Mouse (Mus musculus) embryonic facial prominence, embryonic 14.5 days (tissue): ENCODE measurements around the gene Ntf3. TPM values are rescaled to one million over a fixed set of nuclear protein-coding genes. Genes with fewer than 3 reads are reported as not detected.

Experiments
- ATAC-seq: fragments of 200-750 bp; cut with Nextera tagmentation; 2 replicates; pipeline ENCODE4 v1.8.0; 2017; ENCODE audit warnings: low read depth, moderate number of reproducible peaks, moderate TSS enrichment
- DNase-seq: peaks from one replicate; pipeline ENCODE4 v3.0.0-alpha.2; 2015; ENCODE audit warnings: low spot score
- H3K27ac ChIP-seq: fragments of 300-500 bp; sonication (generic); replicated peaks from 2 replicates; pipeline ENCODE4 v1.5.1; 2014; ENCODE audit warnings: low read depth, mild to moderate bottlenecking, low read length, moderate library complexity
- H3K27me3 ChIP-seq: fragments of 300-500 bp; sonication (generic); replicated peaks from 2 replicates; pipeline ENCODE4 v1.6.1; 2014; ENCODE audit warnings: low read length; ENCODE audit not compliant: control insufficient read depth, insufficient read depth
- H3K36me3 ChIP-seq: fragments of 300-500 bp; sonication (generic); 2 replicates; pipeline ENCODE4 v1.6.1; 2014; ENCODE audit warnings: low read length, mixed read lengths; ENCODE audit not compliant: control insufficient read depth, insufficient read depth
- H3K4me1 ChIP-seq: fragments of 300-500 bp; sonication (generic); 2 replicates; pipeline ENCODE4 v1.6.1; 2014; ENCODE audit warnings: antibody characterized with exemption, low read length; ENCODE audit not compliant: control insufficient read depth, insufficient read depth
- H3K4me2 ChIP-seq: fragments of 300-500 bp; sonication (generic); 2 replicates; pipeline ENCODE4 v1.6.1; 2014; ENCODE audit warnings: low read depth, mild to moderate bottlenecking, low read length, moderate library complexity, mixed read lengths
- H3K4me3 ChIP-seq: fragments of 300-500 bp; sonication (generic); 2 replicates; pipeline ENCODE4 v1.5.1; 2014; ENCODE audit warnings: low read depth, mild to moderate bottlenecking, low read length
- H3K9ac ChIP-seq: fragments of 300-500 bp; sonication (generic); 2 replicates; pipeline ENCODE4 v1.6.1; 2014; ENCODE audit warnings: low read depth, mild to moderate bottlenecking, low read length, moderate library complexity, mixed read lengths
- H3K9me3 ChIP-seq: fragments of 300-500 bp; sonication (generic); 2 replicates; pipeline ENCODE4 v1.6.1; 2016; ENCODE audit warnings: low read length; ENCODE audit not compliant: control insufficient read depth
- WGBS: fragments of 180-500 bp; shearing (Covaris S2); extraction: QIAGEN DNeasy Blood & Tissue Kit; methylation state at CpG from one replicate; pipeline ENCODE4 v1.1.7; 2014; 5-methylcytosine and 5-hydroxymethylcytosine counted together
- polyA plus RNA-seq: library from polyadenylated mRNA; unstranded; fragments of >200 nt; fragmentation: Nextera tagmentation; extraction: Ambion mirVana; gene quantifications from 2 replicates; pipeline ENCODE4 v1.2.1, GENCODE M21; 2014

The Ntf3 gene
- polyA plus RNA-seq, 1 experiment from 2014 or later = 10.9 TPM

DNA sequence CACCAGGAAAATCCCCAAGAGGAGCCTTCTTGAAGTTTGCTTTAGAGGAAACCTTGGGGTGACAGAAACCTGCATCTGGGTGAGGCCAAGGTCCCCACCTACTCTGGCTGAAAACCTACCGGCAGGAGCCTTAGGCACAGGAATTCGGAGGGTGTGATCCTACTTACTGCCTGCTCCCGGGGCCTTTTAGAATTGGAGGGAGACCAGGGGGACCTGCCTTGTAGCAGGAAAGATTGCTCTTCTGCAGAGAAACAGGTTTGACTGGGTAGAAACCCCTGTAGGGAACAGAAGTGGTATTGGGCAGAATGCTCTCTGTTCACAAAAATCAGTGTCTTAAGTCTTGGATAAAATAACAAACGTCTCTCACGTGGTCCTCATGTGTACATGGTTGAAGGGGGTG, 74.7 kb downstream of the Ntf3 start:
- Histone ChIP-seq H3K9ac (no peak overlapping the region), H3K36me3 (no peaks in the 10 kb centered on the region), H3K4me3 (no peak overlapping the region), H3K4me1 (peaks cover 11% of the 10 kb centered on the region), H3K4me2 (no peak overlapping the region), H3K27me3 (no peaks in the 10 kb centered on the region), H3K9me3 (no peaks in the 10 kb centered on the region), H3K27ac (no peak overlapping the region)
- DNase-seq (peak; percentile 70), ATAC-seq (peak; percentile 56)
- WGBS = 40% methylated on average over 5 of the region's 5 CpGs

DNA sequence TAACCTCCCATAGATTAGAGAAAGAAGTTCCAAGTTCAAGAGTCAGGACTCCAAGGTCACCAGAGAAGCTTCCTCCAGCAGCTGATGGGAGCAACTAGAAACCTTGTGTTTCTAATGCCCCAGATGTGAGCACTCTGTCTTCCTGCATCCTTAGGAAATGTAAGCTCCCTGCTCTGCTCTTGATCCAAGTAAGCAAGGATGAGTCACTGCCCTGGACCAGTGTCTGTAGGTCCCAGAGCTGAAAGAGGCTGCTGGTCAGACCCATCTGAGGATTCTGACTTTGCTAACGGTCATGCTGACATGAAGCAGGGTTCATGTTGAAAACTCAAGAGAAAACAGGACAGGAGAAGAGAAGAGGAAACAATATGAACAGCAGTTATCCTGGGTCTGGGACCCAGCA, 76.6 kb downstream of the Ntf3 start:
- no peak for ATAC-seq
- H3K9ac ChIP-seq = no peak overlapping the region
- H3K9me3 ChIP-seq = no peaks in the 10 kb centered on the region
- WGBS = 65% methylated on average over 1 of the region's 1 CpGs
- H3K27me3 ChIP-seq = no peaks in the 10 kb centered on the region
- DNase-seq = no peak
- H3K4me2 ChIP-seq = no peak overlapping the region
- H3K4me3 ChIP-seq = no peak overlapping the region
- H3K4me1 ChIP-seq = no peaks in the 10 kb centered on the region
- H3K36me3 ChIP-seq = no peaks in the 10 kb centered on the region
- no peak overlapping the region for H3K27ac ChIP-seq

DNA sequence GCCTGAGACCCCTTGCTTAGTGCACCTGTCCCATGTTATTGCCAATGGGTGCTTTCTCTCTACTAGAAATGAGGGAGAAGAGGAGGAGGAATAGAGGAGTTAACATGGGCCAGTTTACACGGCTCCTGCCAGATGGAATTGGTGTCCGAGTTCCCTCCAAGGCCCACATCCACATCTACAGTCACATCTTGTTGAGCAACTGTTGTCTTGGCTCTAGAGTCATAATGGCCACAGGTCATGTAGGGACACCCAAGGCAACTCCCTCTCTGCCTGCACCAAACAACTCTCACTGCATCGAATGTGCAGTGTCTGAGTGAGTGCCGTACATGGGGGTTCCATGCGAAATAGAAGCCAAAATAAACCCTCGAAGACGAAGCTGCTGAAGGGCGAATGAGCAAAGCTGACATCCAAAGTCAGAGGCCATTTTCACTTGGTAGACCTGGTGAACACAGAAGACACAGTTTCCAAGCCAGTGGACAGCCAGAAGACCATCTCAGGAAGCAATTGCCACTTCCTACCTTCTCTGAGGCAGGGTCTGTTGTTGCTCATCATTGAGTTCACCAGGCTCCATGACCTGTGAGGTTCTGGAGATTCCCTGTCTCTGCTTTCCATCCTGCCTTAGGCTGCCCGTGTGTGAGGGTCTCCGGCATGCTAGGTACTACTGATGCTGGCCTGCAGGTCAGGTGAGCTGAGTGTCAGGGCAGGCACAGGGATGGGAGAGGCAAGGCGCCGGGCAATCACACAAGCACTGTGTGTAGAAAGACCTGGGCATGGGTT, 78.0 kb downstream of the Ntf3 start:
- 90% methylated on average over 12 of the region's 12 CpGs for WGBS
- H3K4me2 ChIP-seq = no peak overlapping the region
- DNase-seq = no peak

DNA sequence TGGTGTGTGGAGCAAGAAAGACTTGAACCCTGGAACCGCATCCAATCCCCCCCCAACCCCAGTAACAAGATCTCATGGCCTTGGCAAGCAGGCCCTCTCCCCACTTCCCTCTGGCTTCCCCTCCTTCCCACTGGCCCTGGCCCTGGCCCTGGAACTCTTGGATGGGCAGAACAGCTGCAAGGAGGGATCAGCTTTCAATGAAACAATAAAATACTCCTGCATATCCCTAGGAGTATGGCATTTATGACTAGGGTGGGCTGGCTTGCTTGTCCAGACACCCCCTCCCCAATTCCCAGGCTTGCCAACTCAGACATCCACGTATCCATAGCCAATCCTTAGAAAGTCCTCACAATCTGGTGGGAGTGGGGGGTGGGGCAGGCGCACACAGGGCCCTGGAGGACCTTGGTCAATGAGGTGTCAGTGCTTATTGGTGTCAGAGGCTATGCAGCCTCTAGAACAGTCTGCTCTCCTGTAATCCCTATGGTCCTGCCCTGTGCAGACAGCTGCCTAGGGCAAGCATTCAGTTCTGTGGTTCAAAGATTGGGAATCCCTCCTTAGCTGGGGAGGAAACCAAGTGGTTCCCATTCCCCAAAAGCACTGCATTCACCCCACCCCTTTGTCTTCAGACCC, 80.3 kb downstream of the Ntf3 start:
- H3K27me3 ChIP-seq = no peaks in the 10 kb centered on the region
- ATAC-seq (peak; percentile 87), DNase-seq (peak; percentile 67)
- H3K9ac ChIP-seq = no peak overlapping the region
- no peaks in the 10 kb centered on the region for H3K4me1 ChIP-seq
- H3K36me3 ChIP-seq = no peaks in the 10 kb centered on the region
- WGBS = 60% methylated on average over 3 of the region's 3 CpGs
- no peak overlapping the region for H3K4me2 ChIP-seq
- no peak overlapping the region for H3K27ac ChIP-seq
- no peak overlapping the region for H3K4me3 ChIP-seq
- H3K9me3 ChIP-seq = no peaks in the 10 kb centered on the region

More for the DNA sequence above, 78.0 kb downstream of the Ntf3 start:
- no peaks in the 10 kb centered on the region for H3K36me3 ChIP-seq
- H3K9me3 ChIP-seq = no peaks in the 10 kb centered on the region
- H3K4me1 ChIP-seq = no peaks in the 10 kb centered on the region
- H3K27me3 ChIP-seq = no peaks in the 10 kb centered on the region
- H3K27ac ChIP-seq = no peak overlapping the region
- no peak for ATAC-seq
- no peak overlapping the region for H3K9ac ChIP-seq
- no peak overlapping the region for H3K4me3 ChIP-seq

DNA sequence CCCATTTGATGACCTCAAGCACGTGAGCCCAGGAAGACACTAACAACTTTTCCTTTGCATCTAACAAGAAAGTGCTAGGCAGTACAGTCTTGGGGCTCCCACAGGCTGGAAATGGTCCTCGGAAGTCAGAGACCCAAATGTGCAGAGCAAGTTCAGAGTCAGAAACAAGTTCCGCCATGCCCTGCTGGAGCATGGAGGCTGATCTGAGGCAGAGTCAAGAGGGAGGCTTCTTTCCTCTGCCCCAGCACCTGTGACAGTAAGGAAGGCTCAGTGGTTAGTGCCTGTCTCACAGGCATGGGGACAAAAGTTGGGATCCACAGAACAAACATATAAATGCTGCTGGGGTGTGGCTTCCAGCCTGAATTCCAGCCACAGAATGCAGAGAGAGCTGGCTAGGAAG, 86.2 kb downstream of the Ntf3 start:
- no peak overlapping the region for H3K9ac ChIP-seq
- 83% methylated on average over 3 of the region's 3 CpGs for WGBS
- H3K27ac ChIP-seq = no peak overlapping the region
- no peaks in the 10 kb centered on the region for H3K36me3 ChIP-seq
- no peak for ATAC-seq
- H3K4me1 ChIP-seq = no peaks in the 10 kb centered on the region
- no peaks in the 10 kb centered on the region for H3K27me3 ChIP-seq
- H3K4me3 ChIP-seq = no peak overlapping the region
- H3K4me2 ChIP-seq = no peak overlapping the region
- DNase-seq = no peak
- no peaks in the 10 kb centered on the region for H3K9me3 ChIP-seq

DNA sequence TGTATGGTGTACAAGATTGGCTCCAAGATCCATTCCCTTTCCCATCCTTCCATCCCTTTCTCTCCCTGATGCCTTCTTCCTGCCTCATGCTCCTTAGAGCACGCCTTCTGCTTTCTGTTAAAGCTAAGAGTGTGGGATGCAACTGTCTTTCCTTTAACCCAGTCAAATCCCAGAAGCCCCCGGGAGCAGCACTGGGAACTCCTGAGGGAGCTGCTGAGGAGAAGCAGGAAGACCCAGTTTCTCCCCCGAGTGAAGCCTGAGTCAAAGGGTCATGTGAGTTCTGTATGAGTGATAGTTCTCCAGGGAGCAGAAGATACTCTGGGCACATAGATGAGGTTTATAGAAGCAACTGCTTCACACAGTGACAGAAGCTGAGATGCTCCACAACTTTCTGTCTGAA, 109.0 kb downstream of the Ntf3 start:
- no peaks in the 10 kb centered on the region; the same call in 1 of the 2 replicates for H3K27me3 ChIP-seq
- H3K4me2 ChIP-seq = no peak overlapping the region
- DNase-seq = no peak
- no peaks in the 10 kb centered on the region for H3K4me1 ChIP-seq
- no peak overlapping the region for H3K4me3 ChIP-seq
- no peaks in the 10 kb centered on the region for H3K36me3 ChIP-seq
- ATAC-seq = no peak
- H3K27ac ChIP-seq = no peak overlapping the region
- H3K9ac ChIP-seq = no peak overlapping the region
- H3K9me3 ChIP-seq = no peaks in the 10 kb centered on the region
- WGBS = 76% methylated on average over 3 of the region's 3 CpGs

DNA sequence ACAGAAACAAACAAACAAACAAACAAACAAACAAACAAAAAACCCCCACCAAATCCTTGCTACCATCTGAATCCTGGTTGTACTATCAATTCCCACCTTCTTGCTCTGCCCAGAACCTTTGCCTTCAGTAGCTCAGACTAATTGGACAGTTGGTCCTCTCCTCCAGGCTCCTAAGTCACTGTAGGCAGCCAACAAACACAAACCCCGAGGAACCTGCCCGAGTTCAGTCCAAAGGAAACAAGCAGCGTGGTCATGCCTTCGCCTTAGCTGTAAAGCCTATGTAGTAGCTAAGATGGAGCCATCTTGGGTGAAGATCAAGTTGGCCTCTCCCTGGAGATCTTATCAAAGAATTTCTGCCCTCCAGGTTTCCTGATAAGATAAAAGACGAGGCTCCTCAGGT, 113.6 kb downstream of the Ntf3 start:
- H3K36me3 ChIP-seq = no peaks in the 10 kb centered on the region
- ATAC-seq (no peak), DNase-seq (no peak)
- no peaks in the 10 kb centered on the region; the same call in 1 of the 2 replicates for H3K27me3 ChIP-seq
- no peaks in the 10 kb centered on the region for H3K9me3 ChIP-seq
- H3K27ac ChIP-seq = no peak overlapping the region
- H3K9ac ChIP-seq = no peak overlapping the region
- H3K4me1 ChIP-seq = no peaks in the 10 kb centered on the region
- no peak overlapping the region for H3K4me3 ChIP-seq
- no peak overlapping the region for H3K4me2 ChIP-seq
- WGBS = 81% methylated on average over 5 of the region's 5 CpGs
